Mouse (Mus musculus) intestine, postnatal 0 days (tissue): ENCODE data around the gene Ddhd1. TPM values are rescaled to one million over a fixed set of nuclear protein-coding genes. Genes with fewer than 3 reads are reported as not detected.

Experiments used
- ATAC-seq: fragments of 200-750 bp; cut with Nextera tagmentation; 2 replicates; pipeline ENCODE4 v1.8.0; 2017; ENCODE audit warnings: mild to moderate bottlenecking, moderate TSS enrichment, moderate library complexity
- H3K27ac ChIP-seq: fragments of 300-500 bp; sonication (generic); 2 replicates; pipeline ENCODE4 v1.5.1; 2014; ENCODE audit warnings: mild to moderate bottlenecking, low read depth, low read length, moderate library complexity
- H3K27me3 ChIP-seq: fragments of 300-500 bp; sonication (generic); replicated peaks from 2 replicates; pipeline ENCODE4 v1.6.1; 2014; ENCODE audit warnings: low read length, mixed read lengths; ENCODE audit not compliant: control insufficient read depth, insufficient read depth
- H3K36me3 ChIP-seq: fragments of 300-500 bp; sonication (generic); 2 replicates; pipeline ENCODE4 v1.6.1; 2014; ENCODE audit warnings: mild to moderate bottlenecking, moderate library complexity; ENCODE audit not compliant: control insufficient read depth, insufficient read depth
- H3K4me1 ChIP-seq: fragments of 300-500 bp; sonication (generic); replicated peaks from 2 replicates; pipeline ENCODE4 v1.6.1; 2014; ENCODE audit warnings: antibody characterized with exemption, low read length, mixed read lengths; ENCODE audit not compliant: control insufficient read depth, insufficient read depth
- H3K4me2 ChIP-seq: fragments of 300-500 bp; sonication (generic); replicated peaks from 2 replicates; pipeline ENCODE4 v1.6.1; 2014; ENCODE audit warnings: low read depth, mild to moderate bottlenecking, moderate library complexity
- H3K4me3 ChIP-seq: fragments of 300-500 bp; sonication (generic); 2 replicates; pipeline ENCODE4 v1.5.1; 2014; ENCODE audit warnings: low read depth, low read length
- H3K9ac ChIP-seq: fragments of 300-500 bp; sonication (generic); 2 replicates; pipeline ENCODE4 v1.6.1; 2014; ENCODE audit warnings: mild to moderate bottlenecking, low read depth, low read length
- H3K9me3 ChIP-seq: fragments of 300-500 bp; sonication (generic); 2 replicates; pipeline ENCODE4 v1.6.1; 2016; ENCODE audit warnings: mixed run types; ENCODE audit not compliant: control insufficient read depth
- CTCF ChIP-seq: sonication (generic); IDR thresholded peaks from 2 replicates; pipeline ENCODE4 v1.5.1; 2016; ENCODE audit warnings: low read depth, mild to moderate bottlenecking, control low read depth, antibody characterized with exemption, moderate library complexity
- WGBS: fragments of 180-500 bp; shearing (Covaris S2); extraction: QIAGEN DNeasy Blood & Tissue Kit; methylation state at CpG from one replicate; pipeline ENCODE4 v1.1.7; 2014; 5-methylcytosine and 5-hydroxymethylcytosine counted together
- polyA plus RNA-seq: library from polyadenylated mRNA; unstranded; fragments of >200 nt; fragmentation: Nextera tagmentation; extraction: Ambion mirVana; gene quantifications from 2 replicates; pipeline ENCODE4 v1.2.1, GENCODE M21; 2015

Ddhd1 gene
- polyA plus RNA-seq, 1 experiment from 2014 or later = 10.6 TPM

DNA sequence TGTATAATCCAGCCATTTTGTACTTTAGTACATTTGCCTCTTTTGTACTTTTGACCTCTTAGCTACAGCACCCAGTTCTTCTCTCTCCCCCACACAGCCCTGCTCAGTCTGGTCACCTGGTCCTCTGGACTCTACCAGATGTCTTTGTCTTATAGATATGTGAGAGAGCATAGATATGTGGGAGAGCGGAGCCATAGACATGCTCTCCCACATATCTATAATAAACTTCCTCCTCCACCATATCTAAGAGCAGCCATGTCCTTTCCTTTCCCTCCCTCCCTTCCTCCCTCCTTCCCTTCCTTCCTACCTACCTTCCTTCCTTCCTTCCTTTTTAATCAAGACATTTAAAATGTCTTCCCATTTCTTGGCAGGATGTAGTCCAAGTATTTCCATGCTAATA, 2.4 kb upstream of the Ddhd1 start:
- Histone ChIP-seq H3K9ac (no peak overlapping the region), H3K36me3 (no peaks in the 10 kb centered on the region), H3K4me2 (no peak overlapping the region), H3K4me1 (0 out of 2 replicates have a peak, but pooled peaks cover 11% of the 10 kb centered on the region), H3K4me3 (no peak overlapping the region), H3K27ac (no peak overlapping the region), H3K27me3 (no peaks in the 10 kb centered on the region), H3K9me3 (no peaks in the 10 kb centered on the region)
- no peak for TF ChIP-seq CTCF
- ATAC-seq = no peak
- WGBS = 83% methylated on average over 1 of the region's 1 CpGs

DNA sequence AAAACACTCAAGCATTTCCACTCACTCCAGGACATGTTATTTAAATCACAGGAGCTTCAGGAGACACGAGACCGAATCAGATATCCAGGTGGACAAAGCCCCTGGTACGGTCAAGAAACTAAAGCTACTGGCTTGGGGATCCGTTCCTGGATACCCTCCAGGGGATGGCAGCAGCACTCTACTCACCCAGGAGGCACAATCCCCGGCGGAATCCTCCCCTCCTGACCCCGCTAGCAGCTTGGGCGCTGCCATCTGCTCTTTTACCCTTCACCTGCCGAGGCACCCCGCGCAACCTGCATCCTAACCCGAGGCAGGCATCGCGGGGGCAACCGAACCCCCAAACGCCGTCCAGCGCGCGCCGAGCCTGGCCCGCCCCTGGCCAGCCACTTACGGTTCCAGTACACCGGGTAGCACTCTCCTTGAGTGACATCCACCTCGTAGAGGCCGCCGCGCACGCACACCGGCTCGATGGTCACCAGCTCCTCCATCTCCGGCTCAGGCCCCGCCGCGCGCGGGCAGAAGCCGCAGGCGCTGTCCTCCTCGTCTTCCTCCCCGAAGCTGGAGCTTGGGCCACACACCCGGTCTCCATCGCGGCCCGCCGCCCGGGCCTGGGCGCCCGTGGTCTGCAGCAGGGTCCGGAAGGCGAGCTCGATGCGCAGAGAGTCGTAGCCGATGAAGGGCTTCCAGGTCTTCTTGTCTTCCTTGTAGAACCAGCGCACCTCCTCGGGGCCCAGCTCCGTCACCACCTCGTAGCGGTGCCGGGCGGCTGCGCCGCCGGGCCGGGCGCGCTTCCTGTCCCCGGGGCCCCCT, 907 bp downstream of the Ddhd1 start:
- under 1% methylated on average over 66 of the region's 69 CpGs for whole genome bisulfite sequencing
- TF ChIP-seq CTCF = peak; percentile 51
- H3K27ac ChIP-seq = peak overlapping the region; percentile 94
- H3K27me3 ChIP-seq = no peaks in the 10 kb centered on the region
- H3K4me1 ChIP-seq = peaks cover 20% of the 10 kb centered on the region; the same call in 1 of the 2 replicates
- peak overlapping the region; percentile 84 for H3K9ac ChIP-seq
- peak overlapping the region; percentile 90 for H3K4me2 ChIP-seq
- H3K9me3 ChIP-seq = no peaks in the 10 kb centered on the region
- peak; percentile 7 for ATAC-seq
- no peaks in the 10 kb centered on the region for H3K36me3 ChIP-seq
- H3K4me3 ChIP-seq = peak overlapping the region; percentile 81

GRCm38 (mm10) chr14:45654876-45655416, 3.0 kb downstream of the Ddhd1 start:
- Histone ChIP-seq H3K36me3 (no peaks in the 10 kb centered on the region), H3K9me3 (no peaks in the 10 kb centered on the region), H3K4me3 (no peak overlapping the region), H3K4me2 (peak overlapping the region; percentile 90; the same call in 1 of the 2 replicates), H3K27ac (no peak overlapping the region; the same call in 1 of the 2 replicates), H3K27me3 (no peaks in the 10 kb centered on the region), H3K4me1 (peaks cover 20% of the 10 kb centered on the region; the same call in 1 of the 2 replicates), H3K9ac (no peak overlapping the region)
- no peak for TF ChIP-seq CTCF
- 69% methylated on average over 13 of the region's 13 CpGs for WGBS
- no peak for ATAC-seq

- no peak overlapping the region for H3K9ac ChIP-seq
- WGBS = 63% methylated on average over 2 of the region's 2 CpGs
Observed at GRCm38 (mm10) chr14:45653756-45654155, 4.2 kb downstream of the Ddhd1 start.

DNA sequence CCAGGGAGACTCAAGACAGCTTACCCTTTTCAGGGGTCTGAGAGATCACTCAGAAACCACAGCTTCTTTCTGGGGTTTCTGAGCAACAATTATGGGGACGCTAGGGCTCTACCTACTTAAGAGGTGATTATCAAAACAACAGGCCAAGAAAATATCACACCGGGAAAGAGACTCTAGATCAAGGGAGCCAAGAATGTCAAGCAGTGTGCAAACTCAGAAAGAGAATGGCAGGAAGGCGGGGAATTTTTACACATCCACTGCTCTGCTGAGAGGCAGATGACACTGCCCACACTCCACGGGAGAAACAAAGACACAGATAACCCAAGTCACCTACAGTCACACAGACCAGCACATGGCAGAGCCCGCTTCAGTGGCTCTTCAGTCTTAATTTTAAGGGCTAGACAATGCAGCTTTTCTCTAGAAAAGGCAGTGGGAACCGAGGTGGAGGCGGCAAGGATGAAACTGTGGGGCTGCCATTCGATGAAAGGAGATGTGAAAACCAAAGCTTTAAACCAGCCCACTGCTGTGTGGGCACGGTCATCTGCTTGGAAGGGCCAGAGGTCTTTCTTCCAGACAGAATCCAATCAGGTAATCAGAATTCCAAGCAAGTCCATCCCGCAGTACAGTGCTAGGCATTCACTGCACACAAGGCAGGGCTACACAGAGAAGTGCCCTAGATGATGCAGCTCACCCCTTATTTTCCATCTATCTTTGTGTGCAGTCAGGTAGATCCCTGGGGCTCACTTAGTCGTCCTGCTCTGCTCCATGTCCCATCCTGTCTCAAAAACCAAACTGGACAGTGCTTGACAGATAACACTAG, 8.7 kb downstream of the Ddhd1 start:
- H3K27me3 ChIP-seq = no peaks in the 10 kb centered on the region
- H3K27ac ChIP-seq = no peak overlapping the region; the same call in 1 of the 2 replicates
- H3K36me3 ChIP-seq = no peaks in the 10 kb centered on the region
- no peak overlapping the region for H3K9ac ChIP-seq
- no peak overlapping the region for H3K4me2 ChIP-seq
- H3K4me1 ChIP-seq = peaks cover 9% of the 10 kb centered on the region; the same call in 1 of the 2 replicates
- no peaks in the 10 kb centered on the region for H3K9me3 ChIP-seq
- H3K4me3 ChIP-seq = no peak overlapping the region
- WGBS = 69% methylated on average over 11 of the region's 11 CpGs
- no peak for TF ChIP-seq CTCF
- ATAC-seq = no peak

More at GRCm38 (mm10) chr14:45653756-45654155, 4.2 kb downstream of the Ddhd1 start:
- Histone ChIP-seq H3K4me2 (no peak overlapping the region), H3K27ac (no peak overlapping the region), H3K9me3 (no peaks in the 10 kb centered on the region), H3K36me3 (no peaks in the 10 kb centered on the region), H3K4me3 (no peak overlapping the region), H3K27me3 (no peaks in the 10 kb centered on the region), H3K4me1 (peaks cover 19% of the 10 kb centered on the region; the same call in 1 of the 2 replicates)
- TF ChIP-seq CTCF = no peak
- no peak for ATAC-seq

DNA sequence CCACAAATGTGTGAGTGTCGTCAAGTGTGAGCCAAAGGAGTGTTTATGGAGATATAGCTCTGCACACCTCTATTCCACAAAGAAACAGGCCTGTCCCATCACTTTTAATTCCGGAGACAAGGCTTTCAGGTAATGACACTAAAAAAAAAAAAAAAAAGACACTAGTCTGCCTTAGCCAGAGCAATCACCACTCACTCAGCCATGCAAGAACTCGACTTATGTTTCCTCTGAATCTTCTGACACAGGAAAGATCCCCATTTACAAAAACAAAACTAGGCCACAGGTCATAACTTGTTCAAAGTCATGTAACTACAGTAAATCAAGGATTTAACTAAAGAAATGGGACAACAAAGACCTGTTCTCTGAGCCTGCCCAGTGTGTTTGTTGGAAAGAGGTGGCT, 9.8 kb downstream of the Ddhd1 start:
- no peak for TF ChIP-seq CTCF
- Histone ChIP-seq H3K9me3 (no peaks in the 10 kb centered on the region), H3K4me2 (no peak overlapping the region), H3K36me3 (no peaks in the 10 kb centered on the region), H3K27me3 (no peaks in the 10 kb centered on the region), H3K9ac (no peak overlapping the region), H3K4me1 (peaks cover 9% of the 10 kb centered on the region; the same call in 1 of the 2 replicates), H3K27ac (no peak overlapping the region), H3K4me3 (no peak overlapping the region)
- WGBS = 77% methylated on average over 3 of the region's 3 CpGs
- no peak for ATAC-seq
